Mouse (Mus musculus) kidney, embryonic 16.5 days (tissue): Measurements from ENCODE around the gene Wdr76. TPM values are rescaled to one million over a fixed set of nuclear protein-coding genes. Genes with fewer than 3 reads are reported as not detected.
A peak's percentile ranks its signal among the peaks of the same experiment; 100 is the strongest.
"Not testable (repeated sequence)": the region's sequence is repeated elsewhere in the genome, so short reads cannot be mapped to it uniquely, and the experiment has no call there.

Experiments
- ATAC-seq: fragments of 200-750 bp; cut with Nextera tagmentation; 2 replicates; pipeline ENCODE4 v1.8.0; 2017; ENCODE audit warnings: moderate TSS enrichment; ENCODE audit not compliant: low FRiP score, low TSS enrichment
- H3K27ac ChIP-seq: fragments of 300-500 bp; sonication (generic); 2 replicates; pipeline ENCODE4 v1.5.1; 2014; ENCODE audit warnings: low read length
- H3K27me3 ChIP-seq: fragments of 300-500 bp; sonication (generic); 2 replicates; pipeline ENCODE4 v1.6.1; 2014; ENCODE audit warnings: low read length, control low read depth, mixed read lengths; ENCODE audit not compliant: insufficient read depth
- H3K36me3 ChIP-seq: fragments of 300-500 bp; sonication (generic); 2 replicates; pipeline ENCODE4 v1.6.1; 2014; ENCODE audit warnings: low read length, control low read depth, mixed read lengths; ENCODE audit not compliant: insufficient read depth
- H3K4me1 ChIP-seq: fragments of 300-500 bp; sonication (generic); 2 replicates; pipeline ENCODE4 v1.6.1; 2014; ENCODE audit warnings: low read length, control low read depth, mixed read lengths; ENCODE audit not compliant: insufficient read depth
- H3K4me2 ChIP-seq: fragments of 300-500 bp; sonication (generic); replicated peaks from 2 replicates; pipeline ENCODE4 v1.6.1; 2014; ENCODE audit warnings: low read depth, low read length
- H3K4me3 ChIP-seq: fragments of 300-500 bp; sonication (generic); 2 replicates; pipeline ENCODE4 v1.5.1; 2014; ENCODE audit warnings: mild to moderate bottlenecking, low read length
- H3K9ac ChIP-seq: fragments of 300-500 bp; sonication (generic); replicated peaks from 2 replicates; pipeline ENCODE4 v1.6.1; 2014; ENCODE audit warnings: low read length
- H3K9me3 ChIP-seq: fragments of 300-500 bp; sonication (generic); 2 replicates; pipeline ENCODE4 v1.6.1; 2016; ENCODE audit warnings: low read length, control low read depth
- WGBS: fragments of 180-500 bp; shearing (Covaris S2); extraction: QIAGEN DNeasy Blood & Tissue Kit; methylation state at CpG from one replicate; pipeline ENCODE4 v1.1.7; 2014; 5-methylcytosine and 5-hydroxymethylcytosine counted together
- polyA plus RNA-seq: library from polyadenylated mRNA; unstranded; fragments of >200 nt; fragmentation: Nextera tagmentation; extraction: Ambion mirVana; gene quantifications from 2 replicates; pipeline ENCODE4 v1.2.1, GENCODE M21; 2015

The Wdr76 gene
- 6.7 and 8.4 TPM in 2 replicates for polyA plus RNA-seq

DNA sequence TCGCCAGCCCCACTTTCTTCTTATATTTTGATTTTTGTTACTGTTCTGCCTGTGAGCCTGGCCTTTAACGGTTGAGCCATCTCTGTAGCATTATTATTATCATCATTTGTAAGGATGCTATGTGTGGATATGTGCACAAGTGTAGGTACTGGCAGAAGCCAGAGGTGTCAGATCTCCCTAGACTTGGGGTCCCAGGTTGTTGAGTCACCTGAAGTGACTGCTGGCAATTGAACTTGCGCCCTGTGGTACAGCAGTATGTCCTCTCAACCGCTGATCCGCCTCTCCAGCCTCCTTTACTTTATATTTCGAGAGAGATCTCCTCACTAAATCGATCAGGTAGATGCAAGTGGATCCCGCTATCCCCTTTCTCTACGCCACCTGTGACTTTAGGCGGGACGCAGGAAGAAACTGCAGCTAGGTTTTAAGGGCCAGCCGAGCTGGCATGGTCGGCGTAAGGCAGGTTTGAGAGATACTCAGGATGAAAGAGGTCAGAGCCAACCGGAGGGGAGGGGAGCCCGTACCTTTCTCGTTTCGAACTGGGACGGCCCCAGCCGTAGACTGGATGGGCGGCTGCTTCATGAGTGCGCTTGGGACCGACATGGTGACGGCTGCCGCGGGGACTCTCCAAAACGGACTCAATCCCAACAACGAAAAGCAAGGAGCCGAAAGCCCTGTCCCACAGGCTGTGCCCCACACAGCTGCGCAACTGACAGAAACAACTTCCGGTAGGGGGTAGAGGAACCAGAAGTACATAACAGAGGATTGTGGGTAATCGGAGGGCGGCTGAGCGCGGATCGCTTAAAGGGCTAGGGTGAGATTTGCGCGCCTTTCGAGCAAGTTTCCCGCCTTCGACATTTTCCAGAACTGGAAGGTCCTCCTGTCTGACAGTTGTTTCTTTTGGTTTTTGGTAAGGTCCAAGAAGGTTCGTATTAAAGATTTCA is at the start of gene Wdr76, which contains the start of gene Mfap1a:
Wdr76 (plus strand) TSS at position 782 of the 941 bp plus-strand sequence.
Mfap1a (minus strand) TSS at position 724 of the 941 bp plus-strand sequence.
- peak; percentile 94 for ATAC-seq
- peaks cover 13% of the 10 kb centered on the region for H3K4me1 ChIP-seq
- not testable (repeated sequence) for H3K9me3 ChIP-seq, H3K36me3 ChIP-seq, H3K27me3 ChIP-seq, H3K27ac ChIP-seq
- H3K4me3 ChIP-seq, result peak within 1 kb of the TSS; percentile 69
- peak within 1 kb of the TSS; percentile 76 for H3K9ac ChIP-seq
- peak within 1 kb of the TSS; percentile 74 for H3K4me2 ChIP-seq
- WGBS, result 6% methylated on average over 36 of the region's 42 CpGs

DNA sequence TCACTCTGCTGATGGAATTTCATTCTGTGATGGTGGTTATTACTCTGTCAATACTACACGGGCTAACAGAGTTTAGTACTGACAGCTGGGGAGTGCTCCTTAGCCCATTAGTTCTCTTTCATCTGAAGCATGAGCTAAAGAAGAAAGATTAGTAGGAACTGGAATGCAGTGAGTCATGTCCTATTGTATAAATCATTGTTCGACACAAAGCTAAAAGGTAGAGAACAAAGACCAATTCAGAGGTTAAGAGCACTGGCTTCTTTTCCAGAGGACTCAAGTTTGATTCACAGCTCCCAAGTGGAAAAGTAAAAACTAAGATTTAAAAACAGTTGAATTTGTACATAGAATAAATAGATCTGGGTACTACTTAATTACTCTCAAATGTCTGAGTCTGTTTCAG is 46.5 kb upstream of the Wdr76 start:
- H3K27ac ChIP-seq, result no peak overlapping the region
- no peaks in the 10 kb centered on the region for H3K27me3 ChIP-seq
- peaks cover 12% of the 10 kb centered on the region for H3K4me1 ChIP-seq
- peaks cover 7% of the 10 kb centered on the region; the same call in 1 of the 2 replicates for H3K36me3 ChIP-seq
- H3K4me3 ChIP-seq, result no peak overlapping the region
- H3K4me2 ChIP-seq, result no peak overlapping the region
- H3K9me3 ChIP-seq, result no peaks in the 10 kb centered on the region
- no peak for ATAC-seq
- no peak overlapping the region for H3K9ac ChIP-seq
- 36% methylated on average over 2 of the region's 2 CpGs for WGBS

GRCm38 (mm10) chr2:121468982-121469381 is 37.5 kb upstream of the Wdr76 start:
- not testable (repeated sequence) for H3K4me1 ChIP-seq, H3K27ac ChIP-seq, H3K36me3 ChIP-seq, H3K9me3 ChIP-seq, H3K9ac ChIP-seq, ATAC-seq, H3K4me2 ChIP-seq, H3K4me3 ChIP-seq, H3K27me3 ChIP-seq
- 78% methylated on average over 1 of the region's 6 CpGs for WGBS

GRCm38 (mm10) chr2:121472783-121473182 is 33.7 kb upstream of the Wdr76 start:
- not testable (repeated sequence) for H3K4me1 ChIP-seq, ATAC-seq, H3K4me3 ChIP-seq, H3K4me2 ChIP-seq, H3K27me3 ChIP-seq, H3K9me3 ChIP-seq, H3K9ac ChIP-seq, H3K36me3 ChIP-seq, H3K27ac ChIP-seq
- WGBS, result 91% methylated on average over 3 of the region's 3 CpGs

DNA sequence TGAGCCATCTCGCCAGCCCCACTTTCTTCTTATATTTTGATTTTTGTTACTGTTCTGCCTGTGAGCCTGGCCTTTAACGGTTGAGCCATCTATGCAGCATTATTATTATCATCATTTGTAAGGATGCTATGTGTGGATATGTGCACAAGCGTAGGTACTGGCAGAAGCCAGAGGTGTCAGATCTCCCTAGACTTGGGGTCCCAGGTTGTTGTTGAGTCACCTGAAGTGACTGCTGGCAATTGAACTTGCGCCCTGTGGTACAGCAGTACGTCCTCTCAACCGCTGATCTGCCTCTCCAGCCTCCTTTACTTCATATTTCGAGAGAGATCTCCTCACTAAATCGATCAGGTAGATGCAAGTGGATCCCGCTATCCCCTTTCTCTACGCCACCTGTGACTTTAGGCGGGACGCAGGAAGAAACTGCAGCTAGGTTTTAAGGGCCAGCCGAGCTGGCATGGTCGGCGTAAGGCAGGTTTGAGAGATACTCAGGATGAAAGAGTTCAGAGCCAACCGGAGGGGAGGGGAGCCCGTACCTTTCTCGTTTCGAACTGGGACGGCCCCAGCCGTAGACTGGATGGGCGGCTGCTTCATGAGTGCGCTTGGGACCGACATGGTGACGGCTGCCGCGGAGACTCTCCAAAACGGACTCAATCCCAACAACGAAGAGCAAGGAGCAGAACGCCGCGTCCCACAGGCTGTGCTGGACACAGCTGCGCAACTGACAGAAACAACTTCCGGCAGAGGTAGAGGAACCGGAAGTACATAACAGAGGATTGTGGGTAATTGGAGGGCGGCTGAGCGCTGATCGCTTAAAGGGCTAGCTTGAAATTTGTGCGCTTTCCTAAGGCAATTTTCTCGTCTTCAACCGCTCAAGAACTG is 33.0 kb upstream of the Wdr76 start, which contains the start of gene Mfap1b:
Mfap1b (minus strand) TSS at position 767 of the 879 bp plus-strand sequence.
- ATAC-seq, result peak; percentile 94
- WGBS, result 5% methylated on average over 39 of the region's 41 CpGs
- H3K36me3 ChIP-seq, result not testable (repeated sequence)

GRCm38 (mm10) chr2:121474180-121474535 is 32.4 kb upstream of the Wdr76 start:
- Histone ChIP-seq H3K27me3 (no peaks in the 10 kb centered on the region), H3K4me2 (peak overlapping the region; percentile 68), H3K9ac (peak overlapping the region; percentile 73), H3K4me1 (peaks cover 4% of the 10 kb centered on the region), H3K4me3 (peak overlapping the region; percentile 71), H3K36me3 (no peaks in the 10 kb centered on the region), H3K27ac (peak overlapping the region; percentile 67; the same call in 1 of the 2 replicates), H3K9me3 (no peaks in the 10 kb centered on the region)
- WGBS, result 32% methylated on average over 8 of the region's 8 CpGs
- no peak; the same call in 1 of the 2 replicates for ATAC-seq

More for the DNA sequence above, 33.0 kb upstream of the Wdr76 start, which contains the start of gene Mfap1b:
- H3K27me3 ChIP-seq, H3K4me1 ChIP-seq, H3K9me3 ChIP-seq: not testable (repeated sequence)
- Histone ChIP-seq H3K4me2 (peak within 1 kb of the TSS; percentile 68), H3K9ac (peak within 1 kb of the TSS; percentile 73), H3K4me3 (peak within 1 kb of the TSS; percentile 71), H3K27ac (peak within 1 kb of the TSS; percentile 67; the same call in 1 of the 2 replicates)

GRCm38 (mm10) chr2:121475306-121475705 is 31.2 kb upstream of the Wdr76 start:
- not testable (repeated sequence) for H3K36me3 ChIP-seq, H3K4me1 ChIP-seq, H3K27ac ChIP-seq, ATAC-seq, H3K4me2 ChIP-seq, H3K27me3 ChIP-seq, H3K9me3 ChIP-seq, H3K4me3 ChIP-seq, H3K9ac ChIP-seq
- WGBS, result 98% methylated on average over 2 of the region's 2 CpGs

GRCm38 (mm10) chr2:121477491-121478266 is 28.8 kb upstream of the Wdr76 start:
- H3K4me1 ChIP-seq, result peaks cover 4% of the 10 kb centered on the region
- H3K9me3 ChIP-seq, result no peaks in the 10 kb centered on the region
- 88% methylated on average over 3 of the region's 3 CpGs for WGBS
- ATAC-seq, result no peak
- no peak overlapping the region for H3K4me2 ChIP-seq
- H3K9ac ChIP-seq, result no peak overlapping the region
- no peak overlapping the region for H3K27ac ChIP-seq
- H3K27me3 ChIP-seq, result no peaks in the 10 kb centered on the region
- no peaks in the 10 kb centered on the region for H3K36me3 ChIP-seq
- no peak overlapping the region for H3K4me3 ChIP-seq

- H3K4me3 ChIP-seq, result no peak overlapping the region
- H3K36me3 ChIP-seq, result no peaks in the 10 kb centered on the region
- no peak for ATAC-seq
- H3K9ac ChIP-seq, result no peak overlapping the region
- no peaks in the 10 kb centered on the region for H3K9me3 ChIP-seq
- H3K4me1 ChIP-seq, result no peaks in the 10 kb centered on the region
- H3K27me3 ChIP-seq, result no peaks in the 10 kb centered on the region
- 66% methylated on average over 3 of the region's 3 CpGs for WGBS
- no peak overlapping the region for H3K27ac ChIP-seq
- no peak overlapping the region for H3K4me2 ChIP-seq
Observed at GRCm38 (mm10) chr2:121480498-121480897, 26.0 kb upstream of the Wdr76 start.
